Mouse (Mus musculus) CH12.LX (cell line): ENCODE measurements at regions not wholly inside any gene's neighbourhood (a gene's known extent, or its start where the extent isn't known, plus 50 kb on each side); places are given as distances from the start of the nearest gene placed in this dataset.

Source experiments
- DNase-seq: peaks from one replicate; pipeline ENCODE4 v3.0.0-alpha.2; 2013; ENCODE audit errors: extremely low read depth
- H3K27ac ChIP-seq: 2 replicates; pipeline ENCODE4 v1.5.1; 2012; ENCODE audit warnings: low read depth, mild to moderate bottlenecking, control low read depth, moderate library complexity; ENCODE audit not compliant: insufficient read depth
- H3K27me3 ChIP-seq: replicated peaks from 2 replicates; pipeline ENCODE3; 2012; ENCODE audit warnings: inconsistent platforms
- H3K36me3 ChIP-seq, 2 experiments: replicated peaks in 1 of 2; 2 replicates each; pipeline versions ENCODE3 to v1.6.1; 2012; ENCODE audit warnings: inconsistent platforms in 1 of 2, low read length in 1 of 2, mild to moderate bottlenecking in 1 of 2, mixed read lengths in 1 of 2, moderate library complexity in 1 of 2; ENCODE audit not compliant: control insufficient read depth in 1 of 2, insufficient read depth in 1 of 2
- H3K4me1 ChIP-seq, 2 experiments: 2 replicates each; pipeline ENCODE4 v1.6.1; 2012; ENCODE audit warnings: inconsistent platforms in 1 of 2, moderate library complexity in 1 of 2; ENCODE audit not compliant: insufficient read depth in 2 of 2, control insufficient read depth in 1 of 2
- H3K4me2 ChIP-seq: 2 replicates; pipeline ENCODE4 v1.6.1; 2012; ENCODE audit warnings: low read depth, mild to moderate bottlenecking, control low read depth; ENCODE audit not compliant: poor library complexity, insufficient read depth, severe bottlenecking
- H3K4me3 ChIP-seq, 3 experiments: fragments of 150-350 bp in 1 of 3; sonication (generic) in 1 of 3; replicated peaks in 1 of 3; 2 replicates each; pipeline versions ENCODE3 to v1.5.1; 2011 to 2012; ENCODE audit warnings: low read depth in 2 of 3, low read length in 2 of 3, mild to moderate bottlenecking in 2 of 3, moderate library complexity in 2 of 3, control low read depth in 1 of 3, improper control_type of control experiment in 1 of 3, inconsistent platforms in 1 of 3, mixed read lengths in 1 of 3; ENCODE audit not compliant: poor library complexity in 1 of 3
- H3K79me2 ChIP-seq: replicated peaks from 2 replicates; pipeline ENCODE4 v1.6.1; 2012; ENCODE audit warnings: mild to moderate bottlenecking, moderate library complexity; ENCODE audit not compliant: control insufficient read depth, poor library complexity, insufficient read depth, severe bottlenecking; ENCODE audit errors: extremely low read depth
- H3K9ac ChIP-seq: 2 replicates; pipeline ENCODE4 v1.6.1; 2012; ENCODE audit warnings: low read depth, mild to moderate bottlenecking, control low read depth, moderate library complexity; ENCODE audit not compliant: insufficient read depth
- H3K9me3 ChIP-seq: replicated peaks from 2 replicates; pipeline ENCODE3; 2012; ENCODE audit warnings: low read length, inconsistent platforms, mixed read lengths
- CHD1 ChIP-seq: IDR thresholded peaks from 2 replicates; pipeline ENCODE4 v1.6.1; 2012; ENCODE audit warnings: low read depth, low read length, improper control_type of control experiment, inconsistent platforms
- ELF1 ChIP-seq: IDR thresholded peaks from 2 replicates; pipeline ENCODE4 v1.6.1; 2014; ENCODE audit warnings: low read depth, mild to moderate bottlenecking, inconsistent platforms, low read length, improper control_type of control experiment
- EP300 ChIP-seq: IDR thresholded peaks from 2 replicates; pipeline ENCODE4 v1.6.1; 2011; ENCODE audit warnings: low read length, improper control_type of control experiment
- ETS1 ChIP-seq: conservative IDR thresholded peaks from 2 replicates; pipeline ENCODE4 v1.6.1; 2012; ENCODE audit warnings: low read depth, mild to moderate bottlenecking, inconsistent platforms, low read length, improper control_type of control experiment, moderate library complexity
- HCFC1 ChIP-seq: IDR thresholded peaks from 2 replicates; pipeline ENCODE4 v1.6.1; 2012; ENCODE audit warnings: low read depth, mild to moderate bottlenecking, inconsistent platforms, low read length, improper control_type of control experiment
- IRF4 ChIP-seq: IDR thresholded peaks from 2 replicates; pipeline ENCODE4 v1.6.1; 2014; ENCODE audit warnings: low read depth, mild to moderate bottlenecking, inconsistent platforms, low read length, improper control_type of control experiment
- JUN ChIP-seq: IDR thresholded peaks from 2 replicates; pipeline ENCODE4 v1.6.1; 2011; ENCODE audit warnings: low read depth, mild to moderate bottlenecking, low read length, improper control_type of control experiment, moderate library complexity; ENCODE audit not compliant: insufficient read depth
- JUND ChIP-seq: conservative IDR thresholded peaks from 2 replicates; pipeline ENCODE4 v1.6.1; 2011; ENCODE audit warnings: low read depth, low read length, improper control_type of control experiment
- KAT2A ChIP-seq: IDR thresholded peaks from 2 replicates; pipeline ENCODE4 v1.6.1; 2012; ENCODE audit warnings: low read length, improper control_type of control experiment, inconsistent platforms; ENCODE audit not compliant: insufficient replicate concordance
- MAX ChIP-seq: IDR thresholded peaks from 2 replicates; pipeline ENCODE4 v1.6.1; 2011; ENCODE audit warnings: low read length, improper control_type of control experiment
- MAZ ChIP-seq: IDR thresholded peaks from 2 replicates; pipeline ENCODE4 v1.6.1; 2012; ENCODE audit warnings: low read depth, mild to moderate bottlenecking, inconsistent platforms, low read length, improper control_type of control experiment, moderate library complexity
- MXI1 ChIP-seq: IDR thresholded peaks from 2 replicates; pipeline ENCODE4 v1.6.1; 2011; ENCODE audit warnings: mild to moderate bottlenecking, low read depth, low read length, improper control_type of control experiment
- NELFE ChIP-seq: IDR thresholded peaks from 2 replicates; pipeline ENCODE4 v1.6.1; 2011; ENCODE audit warnings: low read depth, low read length, improper control_type of control experiment
- PAX5 ChIP-seq: IDR thresholded peaks from 2 replicates; pipeline ENCODE4 v1.6.1; 2012; ENCODE audit warnings: low read length, inconsistent platforms, mixed read lengths
- POLR2AphosphoS2 ChIP-seq: IDR thresholded peaks from 2 replicates; pipeline ENCODE4 v1.6.1; 2011; ENCODE audit warnings: low read depth, low read length, improper control_type of control experiment
- RAD21 ChIP-seq: IDR thresholded peaks from 2 replicates; pipeline ENCODE4 v1.6.1; 2011; ENCODE audit warnings: low read depth, mild to moderate bottlenecking, low read length, improper control_type of control experiment, moderate library complexity
- SIN3A ChIP-seq: IDR thresholded peaks from 2 replicates; pipeline ENCODE4 v1.6.1; 2012; ENCODE audit warnings: low read length, improper control_type of control experiment, inconsistent platforms
- TBP ChIP-seq: conservative IDR thresholded peaks from 2 replicates; pipeline ENCODE4 v1.6.1; 2011; ENCODE audit warnings: low read depth, low read length, improper control_type of control experiment
- TCF12 ChIP-seq: IDR thresholded peaks from 2 replicates; pipeline ENCODE4 v1.6.1; 2014; ENCODE audit warnings: low read depth, mild to moderate bottlenecking, inconsistent platforms, low read length, improper control_type of control experiment
- UBTF ChIP-seq: IDR thresholded peaks from 2 replicates; pipeline ENCODE4 v1.6.1; 2012; ENCODE audit warnings: low read depth, mild to moderate bottlenecking, inconsistent platforms, low read length, improper control_type of control experiment, moderate library complexity
- USF2 ChIP-seq: conservative IDR thresholded peaks from 2 replicates; pipeline ENCODE4 v1.6.1; 2011; ENCODE audit warnings: low read depth, low read length, improper control_type of control experiment
- ZMIZ1 ChIP-seq: IDR thresholded peaks from 2 replicates; pipeline ENCODE4 v1.6.1; 2012; ENCODE audit warnings: low read depth, mild to moderate bottlenecking, inconsistent platforms, low read length, improper control_type of control experiment
- dilution Hi-C: fragments of 300-500 bp; cut with MboI; formaldehyde crosslinking; loops from 2 replicates; pipeline ENCODE4 v1.14.3; 2020; ENCODE audit warnings: low sequenced_read_pairs; ENCODE audit not compliant: extremely low pct_unique_long_range_greater_than_20kb, extremely low pct_ligation_motif_present
- in situ Hi-C: fragments of 300-500 bp; cut with MboI; formaldehyde crosslinking; loops from 3 replicates; pipeline ENCODE4 v1.14.3; 2019; ENCODE audit warnings: low sequenced_read_pairs, low pct_ligation_motif_present, low pct_unique_long_range_greater_than_20kb, mixed read lengths

GRCm38 (mm10) chr14:48005929-48006309, 114.7 kb upstream of the Peli2 start:
- dilution Hi-C loops (no loop called here), in situ Hi-C loops (no loop called here)
- Histone ChIP-seq H3K27ac (no peak overlapping the region), H3K4me1 (no peaks in the 10 kb centered on the region), H3K9ac (no peak overlapping the region), H3K79me2 (no peaks in the 10 kb centered on the region), H3K9me3 (no peaks in the 10 kb centered on the region), H3K36me3 (no peaks in the 10 kb centered on the region), H3K27me3 (no peaks in the 10 kb centered on the region), H3K4me2 (no peak overlapping the region), H3K4me3 (no peak overlapping the region)
- TF ChIP-seq ELF1 (no peak), EP300 (no peak), IRF4 (no peak), PAX5 (no peak), JUND (no peak), CHD1 (no peak), SIN3A (no peak), USF2 (no peak), JUN (no peak), TBP (no peak), TCF12 (no peak), MAZ (no peak), RAD21 (no peak), ZMIZ1 (no peak), POLR2AphosphoS2 (no peak)
- DNase-seq, result no peak

GRCm38 (mm10) chr14:48012361-48013215, 108.0 kb upstream of the Peli2 start:
- Histone ChIP-seq H3K4me2 (no peak overlapping the region), H3K79me2 (no peaks in the 10 kb centered on the region), H3K27me3 (peaks cover 2% of the 10 kb centered on the region), H3K9ac (no peak overlapping the region), H3K4me3 (no peak overlapping the region), H3K27ac (no peak overlapping the region), H3K4me1 (no peaks in the 10 kb centered on the region), H3K9me3 (peaks cover 5% of the 10 kb centered on the region), H3K36me3 (no peaks in the 10 kb centered on the region)
- in situ Hi-C loops, result no loop called here
- no peak for TF ChIP-seq MAX
- TF ChIP-seq IRF4, result no peak
- no peak for TF ChIP-seq NELFE
- TF ChIP-seq ELF1, result no peak
- TF ChIP-seq KAT2A, result no peak
- no peak for TF ChIP-seq ETS1
- TF ChIP-seq CHD1, result no peak
- no peak for TF ChIP-seq HCFC1
- TF ChIP-seq TCF12, result no peak
- TF ChIP-seq TBP, result no peak
- TF ChIP-seq MXI1, result no peak
- TF ChIP-seq RAD21, result no peak
- TF ChIP-seq UBTF, result no peak
- DNase-seq, result no peak
- dilution Hi-C loops, result no loop called here
